Mouse (Mus musculus) embryo, embryonic 11 days (tissue): ENCODE data around the gene Btg1-ps2.
"Not testable (repeated sequence)": the region's sequence is repeated elsewhere in the genome, so short reads cannot be mapped to it uniquely, and the experiment has no call there.

Experiments used
- DNase-seq: peaks from one replicate; pipeline ENCODE4 v3.0.0-alpha.2; 2015

The Btg1-ps2 gene

GRCm38 (mm10) chrX:38043014-38043413, at the start of gene Btg1-ps2:
TSS of gene Btg1-ps2 (minus strand) at chrX:38043114.
- not testable (repeated sequence) for DNase-seq

DNA sequence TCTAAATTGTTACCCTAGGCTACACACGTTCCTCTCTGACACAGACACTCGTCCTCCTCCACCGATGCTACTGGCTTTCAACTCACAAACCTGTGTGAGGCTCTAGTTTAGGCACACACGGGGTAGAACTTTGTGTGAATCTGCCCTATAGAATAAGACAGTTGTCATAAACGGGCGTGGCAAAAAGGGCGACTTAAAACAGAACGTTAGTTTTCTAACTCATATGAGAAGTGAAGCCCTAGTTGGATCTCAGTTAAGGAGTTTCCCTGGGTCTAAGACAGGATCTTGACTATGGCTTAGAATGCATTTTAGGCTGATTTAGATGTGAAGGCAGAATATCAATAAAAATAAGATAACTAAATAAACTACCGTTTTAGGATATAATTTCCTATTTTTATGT, 42.1 kb upstream of the Btg1-ps2 start, which contains the start of gene Rhox11:
Gene Rhox11, minus strand, starts transcription at position 101 of the 400 bp plus-strand sequence.
- no peak for DNase-seq

DNA sequence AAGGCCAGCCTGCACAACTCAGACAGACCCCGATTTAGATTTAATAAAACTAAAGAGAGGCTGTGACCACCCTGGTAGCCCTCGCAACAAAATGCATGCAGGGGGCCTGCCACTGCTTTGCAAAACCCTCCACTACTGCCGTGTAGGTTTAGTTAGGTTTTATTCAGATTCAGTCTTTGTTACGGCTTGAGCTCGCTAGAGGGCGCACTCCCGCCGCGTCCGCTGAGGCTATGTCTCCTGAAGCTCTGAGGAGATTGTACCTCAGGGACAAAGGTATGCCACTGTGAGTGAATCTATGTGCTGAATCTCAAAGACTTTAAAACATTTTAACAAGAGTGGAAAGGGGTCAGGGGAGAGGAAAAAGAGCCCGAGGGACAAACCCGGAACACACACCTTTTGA, 41.3 kb upstream of the Btg1-ps2 start:
- DNase-seq, result peak; percentile 51

- no peak for DNase-seq
Observed at GRCm38 (mm10) chrX:38066175-38066574, 23.3 kb upstream of the Btg1-ps2 start, which contains the start of gene Rhox10. TSS of gene Rhox10 (plus strand) at chrX:38066475.

DNA sequence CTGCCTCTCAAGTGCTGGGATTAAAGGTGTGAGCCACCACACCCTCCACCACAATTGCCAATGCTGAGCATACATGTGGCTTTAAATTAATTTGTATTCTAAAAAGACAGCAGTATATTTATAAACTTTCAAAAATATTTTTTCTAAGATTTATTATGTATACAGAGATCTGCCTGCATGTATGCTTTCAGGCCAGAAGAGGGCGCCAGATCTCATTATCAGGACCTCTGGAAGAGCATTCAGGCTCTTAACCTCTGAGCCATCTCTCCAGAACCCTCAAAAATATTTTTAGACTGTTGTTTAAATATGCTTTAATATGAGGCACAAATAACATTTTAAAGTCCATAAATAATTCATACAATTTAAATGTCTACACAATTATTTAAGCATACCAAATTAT, 18.6 kb upstream of the Btg1-ps2 start:
- DNase-seq, result peak; percentile 17

GRCm38 (mm10) chrX:38039666-38040065, 3.2 kb downstream of the Btg1-ps2 start:
- DNase-seq, result no peak

- DNase-seq, result no peak
Observed at GRCm38 (mm10) chrX:38033841-38034240, 9.1 kb downstream of the Btg1-ps2 start.

- DNase-seq, result not testable (repeated sequence)
Observed at GRCm38 (mm10) chrX:38018597-38018996, 24.3 kb downstream of the Btg1-ps2 start, which contains the start of gene Btg1-ps1. TSS of gene Btg1-ps1 (minus strand) at chrX:38018815.

- no peak for DNase-seq
Observed at GRCm38 (mm10) chrX:38008756-38009155, 34.2 kb downstream of the Btg1-ps2 start.
